Comparison of ENCODE assay signal across 18 mouse cellular contexts in genomic region chr10:99040171-99040570, GRCm38 (mm10).
"Had no signal": no experiment of that assay in that cellular context is flagged by ENCODE, and none has a peak within 500 bp of the region (broad histone marks: within the 10 kb centered on the region; RNA-seq: fewer than 3 reads in every experiment).

No protein-coding gene starts in this region.

- H3K4me3 ChIP-seq: lung, embryonic 15.5 days; megakaryocyte, embryonic 14.5 days; midbrain, embryonic 12.5 days; neural tube, embryonic 12.5 days; stomach, embryonic 15.5 days had no signal

- ATAC-seq: liver, postnatal 0 days; lung, postnatal 0 days; midbrain, embryonic 16.5 days had no signal

- H3K4me1 ChIP-seq: megakaryocyte, embryonic 14.5 days; midbrain, embryonic 12.5 days; neural tube, embryonic 12.5 days; stomach, embryonic 15.5 days had no signal

- H3K9ac ChIP-seq: liver, postnatal 0 days; lung, embryonic 15.5 days; midbrain, embryonic 12.5 days; neural tube, embryonic 12.5 days; stomach, embryonic 15.5 days had no signal

- H3K27me3 ChIP-seq: lung, embryonic 15.5 days; midbrain, embryonic 12.5 days; neural tube, embryonic 12.5 days; stomach, embryonic 15.5 days had no signal

- H3K9me3 ChIP-seq: lung, embryonic 15.5 days; megakaryocyte, embryonic 14.5 days; midbrain, embryonic 12.5 days; neural tube, embryonic 12.5 days; stomach, embryonic 15.5 days had no signal

- H3K4me2 ChIP-seq: lung, embryonic 15.5 days; midbrain, embryonic 12.5 days; neural tube, embryonic 12.5 days; stomach, embryonic 15.5 days had no signal

- DNase-seq: liver, postnatal 0 days; lung, adult 2 months; lung, postnatal 14 days; lung, postnatal 36 days; midbrain, embryonic 14.5 days; right cerebral cortex, postnatal 14 days; thymus, adult 2 months; thymus, postnatal 25 days; thymus, postnatal 4 days had no signal

- H3K36me3 ChIP-seq: lung, embryonic 15.5 days; midbrain, embryonic 12.5 days; neural tube, embryonic 12.5 days; stomach, embryonic 15.5 days had no signal

- H3K27ac ChIP-seq: lung, embryonic 15.5 days; macrophage; midbrain, embryonic 12.5 days; neural tube, embryonic 12.5 days; stomach, embryonic 15.5 days; stomach, postnatal 0 days had no signal
